Mouse (Mus musculus) lung, postnatal 0 days (tissue): ENCODE measurements at regions not wholly inside any gene's neighbourhood (a gene's known extent, or its start where the extent isn't known, plus 50 kb on each side); places are given as distances from the start of the nearest gene placed in this dataset.

Experiments
- CTCF ChIP-seq: IDR thresholded peaks from 2 replicates; pipeline ENCODE4 v1.5.1; 2016; ENCODE audit warnings: antibody characterized with exemption, mild to moderate bottlenecking
- EP300 ChIP-seq: IDR thresholded peaks from 2 replicates; pipeline ENCODE4 v1.6.1; 2016; ENCODE audit warnings: antibody characterized with exemption, mild to moderate bottlenecking, control low read depth

- TF ChIP-seq CTCF, result no peak
- TF ChIP-seq EP300, result no peak
Observed at GRCm38 (mm10) chr19:36189662-36190061, 69.8 kb upstream of the Ankrd1 start.
